In the genomic region with DNA sequence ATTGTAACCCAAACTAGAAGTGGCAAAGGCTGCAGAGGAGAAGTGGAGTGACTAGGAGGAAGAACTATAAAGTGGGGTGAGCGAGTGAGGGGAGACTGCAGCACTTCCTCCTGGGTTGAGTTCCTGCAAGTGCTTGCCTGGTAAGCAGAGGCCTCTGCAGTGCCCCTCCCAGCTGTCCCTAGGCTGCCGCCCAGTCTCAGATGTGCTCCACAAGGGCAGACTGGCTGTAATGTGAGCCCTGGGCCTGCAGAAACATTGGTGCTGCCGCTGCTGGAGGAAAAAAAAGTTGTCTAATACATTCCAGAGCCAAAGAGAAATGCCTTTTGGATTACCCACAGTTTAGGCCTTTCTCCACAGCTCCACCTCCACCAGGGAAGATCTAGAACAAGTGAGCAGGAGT, we compare ENCODE assay signal across 15 mouse cellular contexts. TPM values are rescaled to one million over a fixed set of nuclear protein-coding genes. Genes with fewer than 3 reads are reported as not detected.
DNase-seq lines count a peak whose midpoint lies in the region; ATAC-seq and TF ChIP-seq lines count a peak whose summit lies in the region.
"Had no signal": no experiment of that assay in that cellular context is flagged by ENCODE, and none has a peak within 500 bp of the region (broad histone marks: within the 10 kb centered on the region; RNA-seq: fewer than 3 reads in every experiment).

No protein-coding gene starts in this region.

- peak overlapping the region; percentile 67; the same call in 1 of the 2 replicates for H3K27ac ChIP-seq in limb, embryonic 13.5 days
- no peak overlapping the region for H3K27ac ChIP-seq in intestine, embryonic 15.5 days

- no peak overlapping the region for H3K9ac ChIP-seq in limb, embryonic 13.5 days
- no peak overlapping the region for H3K9ac ChIP-seq in intestine, embryonic 15.5 days

- DNase-seq in Patski (ENCODE audit: low read depth, low spot score): no peak
- peak; percentile 27 for DNase-seq in embryo, embryonic 10.5 days (ENCODE audit: low spot score)
- peak; percentile 66 for DNase-seq in gastrocnemius, postnatal 25 days
- no peak for DNase-seq in urinary bladder, postnatal 36 days (ENCODE audit: low spot score in 2 of 2)
- DNase-seq in adrenal gland, adult 8-10 months: no peak
- no peak for DNase-seq in layer of hippocampus, postnatal 14 days (ENCODE audit: low spot score in 2 of 2)
- DNase-seq: adrenal gland, postnatal 10 days; cerebellum, adult 2 months; layer of hippocampus, postnatal 36 days; thymus, adult 18-20 months had no signal

- no peaks in the 10 kb centered on the region for H3K27me3 ChIP-seq in Patski
- H3K27me3 ChIP-seq in limb, embryonic 13.5 days: no peaks in the 10 kb centered on the region
- H3K27me3 ChIP-seq in intestine, embryonic 15.5 days (replicated peaks): no peaks in the 10 kb centered on the region

- CTCF ChIA-PET in Patski (lab: Charles Lee): interaction anchor here (0.9 to 1.1 kb wide), 2 partner anchors 25 to 50 kb away, joined by 3 to 4 read pairs; no protein-coding TSS in a partner anchor

- no peak overlapping the region for H3K4me3 ChIP-seq in limb, embryonic 13.5 days
- no peak overlapping the region for H3K4me3 ChIP-seq in intestine, embryonic 15.5 days (replicated peaks)
- H3K4me3 ChIP-seq: forebrain, embryonic 10.5 days had no signal

- no peak overlapping the region for H3K4me2 ChIP-seq in limb, embryonic 13.5 days (replicated peaks)
- no peak overlapping the region for H3K4me2 ChIP-seq in intestine, embryonic 15.5 days (replicated peaks)

- peaks cover 46% of the 10 kb centered on the region for H3K36me3 ChIP-seq in limb, embryonic 13.5 days
- 0 out of 2 replicates have a peak, but pooled peaks cover 6% of the 10 kb centered on the region for H3K36me3 ChIP-seq in intestine, embryonic 15.5 days

- in situ Hi-C loops in Patski (cut with MboI; ENCODE audit: low pct_unique_long_range_greater_than_20kb): loop anchor here (10.0 kb wide), 2 partner anchors 130 to 410 kb away; no protein-coding TSS in a partner anchor

- WGBS in limb, embryonic 13.5 days: 18% methylated on average over 3 of the region's 3 CpGs
- 55% methylated on average over 3 of the region's 3 CpGs for WGBS in intestine, embryonic 15.5 days

- no peaks in the 10 kb centered on the region; the same call in 1 of the 2 replicates for H3K9me3 ChIP-seq in limb, embryonic 13.5 days
- H3K9me3 ChIP-seq in intestine, embryonic 15.5 days: no peaks in the 10 kb centered on the region
- H3K9me3 ChIP-seq: forebrain, embryonic 10.5 days; G1E had no signal

- TF ChIP-seq CTCF in Patski (IDR thresholded peaks at IDR 0.05): no peak

- POLR2A ChIA-PET in Patski (lab: Charles Lee): no interaction called here

- peak; percentile 53 for ATAC-seq in Patski
- peak; percentile 60 for ATAC-seq in limb, embryonic 13.5 days (ENCODE audit: low FRiP score, low read depth)
- no peak for ATAC-seq in intestine, embryonic 15.5 days
- ATAC-seq: intestine, postnatal 0 days had no signal

- H3K4me1 ChIP-seq in limb, embryonic 13.5 days: peaks cover 7% of the 10 kb centered on the region; the same call in 1 of the 2 replicates
- H3K4me1 ChIP-seq in intestine, embryonic 15.5 days (replicated peaks): no peaks in the 10 kb centered on the region

RNA-seq across cellular contexts. Expression of gene Elf4, which starts 57.8 kb away (rescaled TPM):
- polyA plus RNA-seq in Patski (2021): 8.6 TPM
- total RNA-seq in gastrocnemius, postnatal 25 days (2021): 1 to 10 TPM; 2.1 to 2.5 TPM
- 4.1 and 4.9 TPM in 2 replicates for polyA plus RNA-seq in limb, embryonic 13.5 days (2015; fragmentation: Nextera tagmentation; extraction: Ambion mirVana)
- polyA plus RNA-seq in intestine, embryonic 15.5 days (2015; fragmentation: Nextera tagmentation; extraction: Ambion mirVana): 13.0 and 13.9 TPM in 2 replicates
- total RNA-seq in adrenal gland, adult 8-10 months (2022): 10 to 100 TPM; 11.1 to 18.4 (median 13.9) TPM
- total RNA-seq in layer of hippocampus, postnatal 14 days (2021): 1 to 10 TPM in 1 of 2 experiments, under 1 TPM in 1; 0.98 to 1.2 TPM

Comparison
In these comparisons a context has a peak if more than half of its experiments do, and no peak if none do; other contexts are left out.
1. DNase-seq: peak in embryo, embryonic 10.5 days (single experiment) and gastrocnemius, postnatal 25 days (single experiment); none in Patski (single experiment), urinary bladder, postnatal 36 days (0 of 2), adrenal gland, adult 8-10 months (single experiment) and layer of hippocampus, postnatal 14 days (0 of 2).